Mouse (Mus musculus) limb, embryonic 10.5 days (tissue): ENCODE measurements at regions not wholly inside any gene's neighbourhood (a gene's known extent, or its start where the extent isn't known, plus 50 kb on each side); places are given as distances from the start of the nearest gene placed in this dataset.

ENCODE experiments used
- DNase-seq: peaks from one replicate; pipeline ENCODE4 v3.0.0-alpha.2; 2017; ENCODE audit warnings: low spot score
- H3K27ac ChIP-seq: fragments of 300-500 bp; sonication (generic); 2 replicates; pipeline ENCODE4 v1.5.1; 2016; ENCODE audit warnings: mild to moderate bottlenecking
- H3K27me3 ChIP-seq: fragments of 300-500 bp; sonication (generic); 2 replicates; pipeline ENCODE4 v1.6.1; 2016; ENCODE audit warnings: low read depth, mild to moderate bottlenecking; ENCODE audit not compliant: poor library complexity, severe bottlenecking
- H3K36me3 ChIP-seq: fragments of 300-500 bp; sonication (generic); 2 replicates; pipeline ENCODE4 v1.6.1; 2016; ENCODE audit warnings: mild to moderate bottlenecking, moderate library complexity
- H3K4me1 ChIP-seq: fragments of 300-500 bp; sonication (generic); 2 replicates; pipeline ENCODE4 v1.6.1; 2016
- H3K4me3 ChIP-seq: fragments of 300-500 bp; sonication (generic); 2 replicates; pipeline ENCODE4 v1.5.1; 2016; ENCODE audit warnings: mild to moderate bottlenecking, moderate library complexity
- H3K9me3 ChIP-seq: fragments of 300-500 bp; sonication (generic); replicated peaks from 2 replicates; pipeline ENCODE4 v1.6.1; 2016; ENCODE audit warnings: mild to moderate bottlenecking
- WGBS: fragments of 180-500 bp; shearing (Covaris S2); methylation state at CpG from one replicate; pipeline ENCODE4 v1.1.7; 2016; 5-methylcytosine and 5-hydroxymethylcytosine counted together

GRCm38 (mm10) chr13:115911524-115912459, 397.7 kb downstream of the Isl1 start:
- Histone ChIP-seq H3K4me3 (no peak overlapping the region), H3K36me3 (no peaks in the 10 kb centered on the region), H3K4me1 (no peaks in the 10 kb centered on the region), H3K27me3 (no peaks in the 10 kb centered on the region), H3K27ac (no peak overlapping the region), H3K9me3 (no peaks in the 10 kb centered on the region)
- no peak for DNase-seq
- 89% methylated on average over 6 of the region's 6 CpGs for WGBS

- H3K27me3 ChIP-seq = no peaks in the 10 kb centered on the region
- 82% methylated on average over 8 of the region's 8 CpGs for WGBS
- no peak for DNase-seq
- no peaks in the 10 kb centered on the region for H3K4me1 ChIP-seq
- no peaks in the 10 kb centered on the region for H3K36me3 ChIP-seq
- H3K9me3 ChIP-seq = no peaks in the 10 kb centered on the region
- no peak overlapping the region for H3K27ac ChIP-seq
- H3K4me3 ChIP-seq = no peak overlapping the region
Observed at GRCm38 (mm10) chr13:115910866-115911449, 398.5 kb downstream of the Isl1 start.

DNA sequence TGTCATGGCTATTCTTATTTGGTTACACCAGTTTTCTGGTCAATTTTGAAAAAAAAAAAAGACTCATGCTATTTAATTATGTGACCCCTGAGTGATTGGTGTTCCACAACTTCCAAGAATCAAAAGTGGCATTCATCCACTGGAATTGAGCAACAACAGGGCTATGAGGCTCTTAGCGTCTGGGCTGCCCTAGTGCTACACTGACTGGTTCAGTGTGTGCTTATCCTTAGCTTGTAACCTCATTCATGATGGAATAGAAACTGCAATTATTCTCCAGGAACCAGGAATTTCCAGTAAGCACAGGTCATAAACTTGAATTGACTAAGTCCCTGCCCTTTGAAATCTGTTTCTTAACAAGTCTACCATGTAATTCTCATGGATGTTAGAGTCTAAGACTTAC, 428.9 kb downstream of the Isl1 start:
- Histone ChIP-seq H3K27me3 (no peaks in the 10 kb centered on the region), H3K4me3 (no peak overlapping the region), H3K9me3 (no peaks in the 10 kb centered on the region), H3K4me1 (no peaks in the 10 kb centered on the region), H3K27ac (no peak overlapping the region), H3K36me3 (no peaks in the 10 kb centered on the region)
- 91% methylated on average over 1 of the region's 1 CpGs for WGBS
- DNase-seq = no peak

GRCm38 (mm10) chr13:115860480-115860879, 449.0 kb downstream of the Isl1 start:
- Histone ChIP-seq H3K9me3 (no peaks in the 10 kb centered on the region), H3K36me3 (no peaks in the 10 kb centered on the region), H3K27me3 (no peaks in the 10 kb centered on the region), H3K27ac (no peak overlapping the region), H3K4me1 (no peaks in the 10 kb centered on the region), H3K4me3 (no peak overlapping the region)
- no peak for DNase-seq
- 10% methylated on average over 3 of the region's 3 CpGs for WGBS

DNA sequence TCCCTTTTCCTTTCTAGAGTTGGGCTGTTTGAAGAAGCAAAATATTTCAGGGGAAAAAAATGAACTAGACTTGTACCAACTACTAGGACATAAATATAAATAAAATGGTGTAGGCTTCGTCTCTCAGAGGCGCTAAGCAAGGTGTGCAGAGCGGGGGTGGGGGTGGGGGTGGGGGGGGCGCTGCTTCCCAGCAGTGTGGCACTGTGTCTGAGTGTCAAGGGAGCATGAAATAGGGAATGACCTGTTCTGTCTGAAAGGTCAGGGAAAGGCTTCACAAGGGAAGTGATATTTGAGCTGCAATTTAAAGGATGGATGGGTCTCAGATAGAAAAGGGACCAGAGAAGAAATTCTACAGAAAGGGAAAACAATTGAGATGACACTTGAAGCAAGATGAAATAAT, 452.9 kb downstream of the Isl1 start:
- H3K36me3 ChIP-seq = no peaks in the 10 kb centered on the region
- 83% methylated on average over 4 of the region's 4 CpGs for WGBS
- H3K4me1 ChIP-seq = no peaks in the 10 kb centered on the region
- no peak overlapping the region for H3K27ac ChIP-seq
- no peaks in the 10 kb centered on the region for H3K9me3 ChIP-seq
- no peak overlapping the region for H3K4me3 ChIP-seq
- DNase-seq = no peak
- H3K27me3 ChIP-seq = no peaks in the 10 kb centered on the region

DNA sequence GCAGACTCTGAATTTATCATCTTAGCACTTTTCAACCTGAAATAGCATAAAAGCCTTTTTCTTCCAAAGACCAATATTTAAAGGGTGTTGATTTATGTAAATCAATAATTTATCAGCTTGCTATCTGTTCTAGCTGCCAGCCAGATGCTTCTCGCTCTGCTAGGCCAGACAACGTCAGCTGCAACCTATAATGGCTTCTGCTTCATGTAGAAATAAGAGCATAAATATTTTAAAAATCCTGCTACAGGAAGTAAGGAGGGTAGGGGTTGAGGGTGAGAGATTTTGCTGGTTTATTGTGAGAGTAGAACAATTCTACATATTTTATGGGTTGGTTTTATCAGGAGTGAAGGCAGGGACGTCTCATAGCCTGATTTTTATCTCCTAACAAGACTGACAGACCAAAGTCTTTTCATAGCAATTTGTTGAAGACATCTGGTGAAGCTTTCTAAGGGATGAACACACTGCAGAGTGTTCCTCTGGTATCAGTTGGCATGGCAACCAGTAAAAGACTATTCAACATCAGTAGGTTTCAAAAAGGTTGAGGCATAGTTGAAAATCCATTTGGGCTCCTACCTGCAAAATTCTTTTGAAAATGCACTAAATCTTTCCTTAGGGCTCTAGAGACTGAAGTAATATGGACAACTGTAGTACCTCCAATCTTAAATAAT, 456.7 kb downstream of the Isl1 start:
- 59% methylated on average over 3 of the region's 3 CpGs for WGBS
- no peak for DNase-seq
- Histone ChIP-seq H3K27me3 (no peaks in the 10 kb centered on the region), H3K27ac (no peak overlapping the region), H3K9me3 (no peaks in the 10 kb centered on the region), H3K4me3 (no peak overlapping the region), H3K4me1 (no peaks in the 10 kb centered on the region), H3K36me3 (no peaks in the 10 kb centered on the region)

DNA sequence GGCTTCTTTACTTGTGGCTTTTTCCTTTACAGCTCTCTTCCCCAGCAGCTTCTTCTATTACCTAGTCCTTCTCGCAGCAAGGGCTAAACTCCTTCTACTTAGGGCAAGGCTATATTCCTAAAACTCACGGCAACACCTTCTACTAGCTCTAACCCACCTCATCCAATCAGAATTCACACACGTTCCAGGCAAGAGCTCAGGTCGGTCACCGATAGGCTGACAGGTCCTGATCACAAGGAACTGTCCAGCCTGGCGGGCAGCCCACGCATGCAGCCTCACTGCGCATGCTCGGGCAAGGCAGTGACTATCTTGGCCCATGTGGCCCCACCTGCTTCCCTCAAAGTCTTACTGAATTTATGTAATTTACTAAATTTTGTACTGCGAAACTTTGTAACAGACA, 466.4 kb downstream of the Isl1 start:
- no peak overlapping the region for H3K4me3 ChIP-seq
- no peaks in the 10 kb centered on the region for H3K9me3 ChIP-seq
- H3K27me3 ChIP-seq = no peaks in the 10 kb centered on the region
- H3K36me3 ChIP-seq = no peaks in the 10 kb centered on the region
- H3K4me1 ChIP-seq = no peaks in the 10 kb centered on the region
- 66% methylated on average over 10 of the region's 10 CpGs for WGBS
- no peak overlapping the region for H3K27ac ChIP-seq
- no peak for DNase-seq

DNA sequence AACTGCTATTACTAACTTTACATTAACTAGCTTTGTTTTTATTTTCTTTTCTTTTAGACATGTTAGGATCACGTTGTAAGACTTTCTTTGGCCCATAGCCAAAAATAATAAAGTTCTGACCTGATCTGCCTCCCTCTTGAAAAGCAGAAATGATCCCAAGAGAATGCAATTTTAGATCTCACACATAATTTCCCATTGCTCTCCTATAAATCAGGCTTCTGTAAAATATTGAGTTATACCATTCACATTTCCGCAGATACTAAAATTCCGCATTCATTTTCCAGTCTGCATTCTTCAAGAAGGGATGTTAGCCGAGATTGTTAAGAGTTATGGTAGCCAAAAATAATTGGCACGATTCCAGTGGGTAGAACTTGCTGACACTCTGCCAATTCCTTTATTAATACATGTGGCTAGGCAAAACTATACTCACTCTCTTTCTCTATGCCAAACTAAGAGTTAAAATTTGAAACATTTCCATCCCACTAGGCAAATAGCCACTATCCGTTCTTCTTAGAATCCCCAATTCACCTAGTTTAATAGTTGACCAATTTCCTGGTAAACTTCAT, 473.2 kb downstream of the Isl1 start:
- no peak for DNase-seq
- WGBS = 88% methylated on average over 6 of the region's 6 CpGs
- H3K4me1 ChIP-seq = no peaks in the 10 kb centered on the region
- H3K36me3 ChIP-seq = no peaks in the 10 kb centered on the region
- H3K27me3 ChIP-seq = no peaks in the 10 kb centered on the region
- no peak overlapping the region for H3K27ac ChIP-seq
- H3K9me3 ChIP-seq = no peaks in the 10 kb centered on the region
- no peak overlapping the region for H3K4me3 ChIP-seq

GRCm38 (mm10) chr13:115825191-115825590, 484.3 kb downstream of the Isl1 start:
- no peak for DNase-seq
- no peaks in the 10 kb centered on the region for H3K36me3 ChIP-seq
- 39% methylated on average over 6 of the region's 6 CpGs for WGBS
- no peak overlapping the region for H3K27ac ChIP-seq
- H3K27me3 ChIP-seq = no peaks in the 10 kb centered on the region
- no peaks in the 10 kb centered on the region for H3K9me3 ChIP-seq
- peaks cover 11% of the 10 kb centered on the region; the same call in 1 of the 2 replicates for H3K4me1 ChIP-seq
- H3K4me3 ChIP-seq = no peak overlapping the region

GRCm38 (mm10) chr13:115822527-115822926, 487.0 kb downstream of the Isl1 start:
- Histone ChIP-seq H3K4me3 (no peak overlapping the region), H3K27ac (no peak overlapping the region), H3K27me3 (no peaks in the 10 kb centered on the region), H3K36me3 (no peaks in the 10 kb centered on the region), H3K9me3 (no peaks in the 10 kb centered on the region), H3K4me1 (peaks cover 11% of the 10 kb centered on the region; the same call in 1 of the 2 replicates)
- WGBS = 66% methylated on average over 1 of the region's 1 CpGs
- no peak for DNase-seq

GRCm38 (mm10) chr13:115814211-115814610, 495.3 kb downstream of the Isl1 start:
- Histone ChIP-seq H3K4me1 (no peaks in the 10 kb centered on the region), H3K4me3 (no peak overlapping the region), H3K36me3 (no peaks in the 10 kb centered on the region), H3K27me3 (no peaks in the 10 kb centered on the region), H3K27ac (no peak overlapping the region), H3K9me3 (no peaks in the 10 kb centered on the region)
- WGBS = 90% methylated on average over 2 of the region's 2 CpGs
- DNase-seq = no peak

DNA sequence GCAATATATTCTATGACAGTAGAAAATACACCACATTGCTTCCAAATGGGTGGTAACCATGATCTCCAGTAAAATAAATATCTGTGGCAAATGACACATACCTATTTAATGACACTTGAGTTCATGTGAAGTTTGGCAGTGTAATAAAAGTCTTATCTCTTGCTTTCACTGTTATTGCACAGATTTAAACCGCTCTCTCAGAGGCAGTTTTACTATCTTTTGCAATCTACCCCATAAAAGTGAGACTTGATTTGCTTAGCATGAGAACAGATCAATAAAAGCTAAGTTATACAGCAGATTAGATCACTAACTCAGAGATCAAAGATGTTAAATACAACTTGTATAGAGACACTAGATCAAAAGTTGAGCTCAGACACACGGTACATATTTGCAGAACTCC, 510.2 kb downstream of the Isl1 start:
- H3K9me3 ChIP-seq = no peaks in the 10 kb centered on the region
- WGBS = 43% methylated on average over 2 of the region's 2 CpGs
- H3K27ac ChIP-seq = no peak overlapping the region
- DNase-seq = no peak
- no peaks in the 10 kb centered on the region for H3K36me3 ChIP-seq
- no peaks in the 10 kb centered on the region for H3K27me3 ChIP-seq
- no peak overlapping the region for H3K4me3 ChIP-seq
- peaks cover 7% of the 10 kb centered on the region; the same call in 1 of the 2 replicates for H3K4me1 ChIP-seq

- Histone ChIP-seq H3K27ac (no peak overlapping the region), H3K4me1 (0 out of 2 replicates have a peak, but pooled peaks cover 4% of the 10 kb centered on the region), H3K4me3 (no peak overlapping the region), H3K36me3 (no peaks in the 10 kb centered on the region), H3K27me3 (no peaks in the 10 kb centered on the region), H3K9me3 (no peaks in the 10 kb centered on the region)
- WGBS = 72% methylated on average over 7 of the region's 7 CpGs
- no peak for DNase-seq
Observed at GRCm38 (mm10) chr13:115751271-115751670, 558.2 kb downstream of the Isl1 start.
